Mouse (Mus musculus) stomach, embryonic 15.5 days (tissue): ENCODE results near the gene Pnrc2. TPM values are rescaled to one million over a fixed set of nuclear protein-coding genes. Genes with fewer than 3 reads are reported as not detected.

Experiments
- ATAC-seq: fragments of 200-750 bp; cut with Nextera tagmentation; 2 replicates; pipeline ENCODE4 v1.8.0; 2017; ENCODE audit warnings: low read depth, moderate number of reproducible peaks, moderate TSS enrichment; ENCODE audit not compliant: insufficient read depth, low FRiP score
- H3K27ac ChIP-seq: fragments of 300-500 bp; sonication (generic); 2 replicates; pipeline ENCODE4 v1.5.1; 2015; ENCODE audit warnings: mild to moderate bottlenecking, inconsistent platforms
- H3K27me3 ChIP-seq: fragments of 300-500 bp; sonication (generic); replicated peaks from 2 replicates; pipeline ENCODE4 v1.6.1; 2015; ENCODE audit warnings: inconsistent platforms
- H3K36me3 ChIP-seq: fragments of 300-500 bp; sonication (generic); 2 replicates; pipeline ENCODE4 v1.6.1; 2015; ENCODE audit warnings: inconsistent platforms
- H3K4me1 ChIP-seq: fragments of 300-500 bp; sonication (generic); 2 replicates; pipeline ENCODE4 v1.6.1; 2015; ENCODE audit warnings: inconsistent platforms
- H3K4me2 ChIP-seq: fragments of 300-500 bp; sonication (generic); 2 replicates; pipeline ENCODE4 v1.6.1; 2015; ENCODE audit warnings: mild to moderate bottlenecking, inconsistent platforms
- H3K4me3 ChIP-seq: fragments of 300-500 bp; sonication (generic); replicated peaks from 2 replicates; pipeline ENCODE4 v1.5.1; 2015; ENCODE audit warnings: inconsistent platforms
- H3K9ac ChIP-seq: fragments of 300-500 bp; sonication (generic); 2 replicates; pipeline ENCODE4 v1.6.1; 2015; ENCODE audit warnings: inconsistent platforms
- H3K9me3 ChIP-seq: fragments of 300-500 bp; sonication (generic); 2 replicates; pipeline ENCODE4 v1.6.1; 2016; ENCODE audit warnings: inconsistent platforms
- WGBS: fragments of 180-500 bp; shearing (Covaris S2); methylation state at CpG from one replicate; pipeline ENCODE4 v1.1.7; 2015; 5-methylcytosine and 5-hydroxymethylcytosine counted together
- polyA plus RNA-seq: library from polyadenylated mRNA; unstranded; fragments of >200 nt; fragmentation: Nextera tagmentation; extraction: Ambion mirVana; gene quantifications from 2 replicates; pipeline ENCODE4 v1.2.1, GENCODE M21; 2015

Pnrc2 gene
- 172 and 178 TPM in 2 replicates for polyA plus RNA-seq

DNA sequence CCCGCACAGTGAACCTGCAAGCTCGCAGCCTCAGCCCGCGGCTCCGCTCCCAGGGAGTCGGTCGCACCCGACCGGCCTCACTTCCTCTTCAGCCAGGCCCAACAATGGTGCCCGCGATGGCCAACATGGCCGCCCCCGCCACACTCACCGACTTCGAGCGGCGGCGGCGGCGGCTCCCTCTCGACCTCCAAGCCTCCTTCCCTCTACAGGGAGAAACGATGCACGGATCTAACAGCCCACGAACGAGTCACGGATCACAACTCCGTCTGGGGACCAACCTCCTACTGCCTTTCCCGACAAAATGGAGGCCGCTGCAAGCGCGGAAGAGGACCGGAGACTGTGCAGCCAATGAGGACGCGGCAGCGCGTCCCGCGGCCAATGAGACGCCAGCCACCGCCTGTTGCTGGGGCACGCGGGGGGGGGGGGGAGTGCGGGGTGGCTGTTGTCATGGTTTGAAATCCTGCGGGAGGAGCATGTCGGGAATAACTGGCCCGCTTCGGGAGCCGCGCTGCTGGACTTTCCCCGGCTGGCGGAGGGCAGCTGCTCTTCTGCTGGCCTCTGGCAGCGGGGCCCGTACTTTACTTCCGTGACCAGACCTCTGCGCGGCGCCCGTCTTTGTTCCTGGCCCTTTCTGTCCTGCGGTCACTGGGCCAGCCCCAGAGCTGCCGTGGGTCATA is at the start of gene Pnrc2:
Pnrc2 (minus strand) TSS at position 325 of the 677 bp plus-strand sequence.
- H3K4me2 ChIP-seq, result peak within 1 kb of the TSS; percentile 75
- under 1% methylated on average over 59 of the region's 60 CpGs for WGBS
- H3K9ac ChIP-seq, result peak within 1 kb of the TSS; percentile 76
- H3K9me3 ChIP-seq, result no peaks in the 10 kb centered on the region
- H3K27me3 ChIP-seq, result no peaks in the 10 kb centered on the region
- peak; percentile 96 for ATAC-seq
- peaks cover 36% of the 10 kb centered on the region for H3K4me1 ChIP-seq
- peak within 1 kb of the TSS; percentile 100 for H3K27ac ChIP-seq
- H3K36me3 ChIP-seq, result 0 out of 2 replicates have a peak, but pooled peaks cover 7% of the 10 kb centered on the region
- peak within 1 kb of the TSS; percentile 77 for H3K4me3 ChIP-seq

DNA sequence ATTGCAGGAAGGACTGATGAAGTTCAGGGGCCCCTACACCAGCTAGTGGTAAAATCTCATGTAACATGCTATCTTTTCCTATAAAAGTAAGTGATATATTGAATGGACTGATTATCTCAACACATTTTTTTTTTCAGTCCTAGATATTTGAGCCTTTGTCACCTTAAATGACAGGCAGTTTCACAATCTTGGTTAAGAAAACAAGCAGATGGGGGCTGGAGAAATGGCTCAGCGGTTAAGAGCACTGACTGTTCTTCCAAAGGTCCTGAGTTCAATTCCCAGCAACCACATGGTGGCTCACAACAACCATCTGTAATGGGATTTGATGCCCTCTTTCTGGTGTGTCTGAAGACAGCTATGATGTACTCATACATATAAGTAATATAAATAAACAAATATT is 48.5 kb upstream of the Pnrc2 start:
- Histone ChIP-seq H3K27ac (no peak overlapping the region), H3K9ac (no peak overlapping the region), H3K27me3 (no peaks in the 10 kb centered on the region), H3K9me3 (no peaks in the 10 kb centered on the region), H3K36me3 (peaks cover 20% of the 10 kb centered on the region), H3K4me3 (peak overlapping the region; percentile 90; the same call in 1 of the 2 replicates), H3K4me2 (peak overlapping the region; percentile 95), H3K4me1 (no peaks in the 10 kb centered on the region)
- no peak for ATAC-seq
- WGBS, result 67% methylated on average over 1 of the region's 1 CpGs

DNA sequence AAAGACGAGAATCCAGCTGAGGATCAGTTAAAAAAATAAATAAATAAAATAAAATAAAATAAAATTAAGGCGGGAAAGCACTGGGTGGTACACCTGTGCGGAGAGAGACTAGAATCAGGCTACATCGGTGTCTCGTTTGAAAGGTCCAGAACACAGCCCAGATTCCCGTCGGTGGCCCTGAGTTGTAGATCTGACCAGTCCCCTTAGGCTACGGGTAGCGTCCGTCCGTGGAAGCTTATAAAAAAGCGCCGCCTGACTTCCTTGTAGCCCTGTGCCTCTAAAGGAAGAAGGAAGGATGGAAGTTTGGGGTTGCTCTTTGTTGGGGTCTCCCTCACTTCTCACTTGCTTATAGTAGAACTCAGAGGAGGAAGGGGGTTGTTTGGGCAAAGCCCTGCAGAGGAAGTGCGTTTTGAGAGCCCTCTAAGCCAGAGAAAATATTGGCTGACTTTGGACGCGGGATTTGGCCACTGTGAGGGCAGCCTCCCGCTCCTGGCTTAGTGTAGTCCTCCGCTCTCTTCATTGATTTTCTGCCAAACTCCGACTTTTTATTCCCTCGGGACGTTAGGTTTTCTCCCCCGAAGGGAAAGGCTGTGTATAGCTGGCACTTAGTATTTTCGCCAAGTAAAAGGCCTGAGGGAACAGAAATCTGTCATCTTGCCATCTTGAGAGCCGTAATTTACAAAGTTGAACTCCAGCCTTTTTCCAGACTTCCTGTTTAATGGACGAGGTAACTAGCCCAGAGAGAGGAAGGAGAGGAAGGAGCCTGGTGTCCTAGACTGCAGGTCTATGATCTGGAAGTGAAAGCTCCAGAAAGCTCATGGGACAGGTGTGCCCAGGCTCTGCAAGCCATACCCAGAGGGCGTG is 47.8 kb upstream of the Pnrc2 start:
- peak overlapping the region; percentile 86 for H3K27ac ChIP-seq
- peak overlapping the region; percentile 77 for H3K9ac ChIP-seq
- H3K4me2 ChIP-seq, result peak overlapping the region; percentile 95
- WGBS, result 3% methylated on average over 26 of the region's 26 CpGs
- H3K27me3 ChIP-seq, result no peaks in the 10 kb centered on the region
- no peaks in the 10 kb centered on the region for H3K4me1 ChIP-seq
- peak overlapping the region; percentile 90 for H3K4me3 ChIP-seq
- no peak for ATAC-seq
- no peaks in the 10 kb centered on the region for H3K9me3 ChIP-seq
- peaks cover 18% of the 10 kb centered on the region for H3K36me3 ChIP-seq

DNA sequence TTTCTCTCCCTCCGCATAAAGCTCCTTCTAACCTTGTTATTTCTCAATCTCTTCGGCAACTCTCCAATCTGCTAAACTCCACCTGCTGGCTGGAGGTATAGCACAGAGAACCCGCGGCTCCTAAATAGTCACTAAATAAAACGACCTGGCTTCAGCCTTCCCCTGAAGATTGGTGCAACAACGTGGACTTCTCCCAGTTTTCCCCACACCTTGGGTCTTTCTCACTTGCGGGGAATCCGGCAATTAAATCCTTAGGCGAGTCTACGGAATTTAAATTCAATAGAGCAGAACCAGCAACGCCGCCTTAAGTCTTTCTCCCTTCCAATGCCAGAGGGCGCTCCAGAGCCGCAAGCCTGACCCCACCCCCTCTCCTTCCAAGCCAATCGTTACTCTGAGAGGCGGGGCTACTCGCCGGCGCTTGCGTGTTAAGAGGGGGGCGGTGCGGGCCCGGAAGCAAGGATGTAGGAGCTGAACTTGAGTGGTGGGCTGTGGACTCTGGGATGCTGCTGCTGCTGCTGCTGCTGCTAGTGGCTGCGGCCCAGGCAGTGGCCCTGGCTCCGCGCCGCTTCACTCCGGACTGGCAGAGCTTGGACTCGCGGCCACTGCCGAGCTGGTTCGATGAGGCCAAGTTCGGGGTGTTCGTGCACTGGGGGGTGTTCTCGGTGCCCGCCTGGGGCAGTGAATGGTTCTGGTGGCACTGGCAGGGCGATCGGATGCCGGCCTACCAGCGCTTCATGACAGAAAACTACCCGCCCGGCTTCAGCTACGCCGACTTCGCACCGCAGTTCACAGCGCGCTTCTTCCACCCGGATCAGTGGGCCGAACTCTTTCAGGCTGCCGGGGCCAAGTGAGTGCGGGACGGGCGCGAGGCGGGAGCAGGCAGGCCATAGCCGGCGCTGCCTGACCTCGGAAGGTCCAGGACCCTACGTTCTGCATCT is 46.9 kb upstream of the Pnrc2 start, which contains the start of gene Fuca1:
Fuca1 (plus strand) TSS at position 432 of the 938 bp plus-strand sequence.
- WGBS, result 2% methylated on average over 60 of the region's 60 CpGs
- Histone ChIP-seq H3K36me3 (peaks cover 11% of the 10 kb centered on the region), H3K9ac (peak within 1 kb of the TSS; percentile 77), H3K27me3 (no peaks in the 10 kb centered on the region), H3K4me1 (no peaks in the 10 kb centered on the region), H3K4me3 (peak within 1 kb of the TSS; percentile 90), H3K27ac (peak within 1 kb of the TSS; percentile 86), H3K9me3 (no peaks in the 10 kb centered on the region), H3K4me2 (peak within 1 kb of the TSS; percentile 95)
- ATAC-seq, result peak; percentile 91

DNA sequence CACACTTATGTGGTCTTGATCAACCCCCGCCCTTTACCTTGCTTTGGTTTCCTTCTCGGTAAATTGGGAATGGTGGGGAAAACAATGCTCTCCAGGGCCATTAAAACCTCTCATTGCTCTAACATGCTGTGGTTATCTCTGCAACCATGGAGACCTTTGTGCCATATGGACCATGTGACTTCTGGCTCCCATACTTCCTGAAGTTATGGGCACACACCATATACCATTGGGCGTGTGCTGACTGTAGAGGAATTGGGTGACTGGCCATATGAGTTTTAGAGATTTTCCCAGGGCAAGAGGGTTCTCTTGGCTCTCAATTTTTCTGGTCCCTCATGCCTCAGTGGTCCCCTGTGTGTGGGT is 45.6 kb upstream of the Pnrc2 start:
- WGBS, result 88% methylated on average over 3 of the region's 3 CpGs
- H3K4me2 ChIP-seq, result no peak overlapping the region
- no peak overlapping the region; the same call in 1 of the 2 replicates for H3K27ac ChIP-seq
- ATAC-seq, result no peak
- no peaks in the 10 kb centered on the region for H3K9me3 ChIP-seq
- H3K9ac ChIP-seq, result no peak overlapping the region
- H3K4me3 ChIP-seq, result no peak overlapping the region
- H3K36me3 ChIP-seq, result 0 out of 2 replicates have a peak, but pooled peaks cover 6% of the 10 kb centered on the region
- no peaks in the 10 kb centered on the region for H3K4me1 ChIP-seq
- H3K27me3 ChIP-seq, result no peaks in the 10 kb centered on the region

DNA sequence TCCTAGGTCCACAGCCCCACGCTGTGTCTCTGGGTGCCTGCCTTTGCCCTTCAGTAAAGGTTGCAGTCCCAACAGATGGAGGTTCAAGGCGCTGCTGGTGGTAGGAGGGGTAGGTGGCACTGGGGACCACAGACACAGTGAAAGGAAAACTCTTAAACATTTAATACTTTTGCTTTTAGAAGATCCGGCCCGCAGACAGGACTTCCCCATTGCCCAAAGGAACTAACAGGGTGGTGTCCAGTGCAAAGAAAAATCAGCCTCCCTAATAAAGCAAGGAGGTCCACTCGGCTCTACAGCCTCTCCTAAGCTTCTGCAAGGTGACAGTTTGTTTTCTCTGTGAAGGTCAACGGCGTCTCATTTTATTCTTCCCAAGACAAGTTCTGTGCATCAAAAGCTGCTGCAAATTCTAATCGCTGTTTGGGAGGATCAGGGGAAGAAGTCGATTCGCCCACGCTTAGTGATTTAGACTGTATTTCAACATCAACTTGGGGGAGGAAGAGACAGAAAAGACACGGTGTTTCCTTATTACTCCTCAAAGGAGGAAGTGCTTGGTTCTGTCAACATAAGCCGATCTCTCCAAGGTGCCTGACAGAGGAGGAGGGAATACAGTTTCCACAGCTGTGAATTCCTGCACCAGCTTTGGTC is 45.1 kb upstream of the Pnrc2 start:
- Histone ChIP-seq H3K36me3 (0 out of 2 replicates have a peak, but pooled peaks cover 6% of the 10 kb centered on the region), H3K4me1 (no peaks in the 10 kb centered on the region), H3K9me3 (no peaks in the 10 kb centered on the region), H3K9ac (no peak overlapping the region), H3K27ac (peak overlapping the region; percentile 45), H3K4me3 (no peak overlapping the region), H3K27me3 (no peaks in the 10 kb centered on the region), H3K4me2 (no peak overlapping the region)
- ATAC-seq, result no peak
- 76% methylated on average over 13 of the region's 13 CpGs for WGBS

DNA sequence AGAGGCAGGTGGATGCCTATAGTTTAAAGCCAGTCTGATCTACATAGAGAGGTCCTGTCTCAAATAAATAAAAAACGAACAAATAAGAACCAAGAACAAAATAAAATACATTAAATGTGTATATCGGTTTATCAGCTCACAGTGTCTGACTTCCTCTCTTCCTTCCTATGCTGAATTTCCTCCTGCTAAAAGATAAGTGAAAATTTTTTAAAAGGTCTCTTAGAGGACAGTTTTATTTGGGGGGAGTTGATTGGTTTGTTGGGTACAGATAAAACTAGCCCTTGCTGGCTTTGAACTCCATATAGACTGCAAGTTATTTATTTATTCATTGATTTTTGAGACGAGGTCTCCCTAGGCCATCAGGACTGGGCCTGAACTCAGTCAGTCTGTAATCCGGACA is 39.8 kb upstream of the Pnrc2 start:
- Histone ChIP-seq H3K27me3 (no peaks in the 10 kb centered on the region), H3K4me1 (no peaks in the 10 kb centered on the region), H3K27ac (no peak overlapping the region), H3K4me2 (no peak overlapping the region), H3K4me3 (no peak overlapping the region), H3K9me3 (no peaks in the 10 kb centered on the region), H3K36me3 (no peaks in the 10 kb centered on the region), H3K9ac (no peak overlapping the region)
- WGBS, result 59% methylated on average over 4 of the region's 4 CpGs
- ATAC-seq, result no peak

DNA sequence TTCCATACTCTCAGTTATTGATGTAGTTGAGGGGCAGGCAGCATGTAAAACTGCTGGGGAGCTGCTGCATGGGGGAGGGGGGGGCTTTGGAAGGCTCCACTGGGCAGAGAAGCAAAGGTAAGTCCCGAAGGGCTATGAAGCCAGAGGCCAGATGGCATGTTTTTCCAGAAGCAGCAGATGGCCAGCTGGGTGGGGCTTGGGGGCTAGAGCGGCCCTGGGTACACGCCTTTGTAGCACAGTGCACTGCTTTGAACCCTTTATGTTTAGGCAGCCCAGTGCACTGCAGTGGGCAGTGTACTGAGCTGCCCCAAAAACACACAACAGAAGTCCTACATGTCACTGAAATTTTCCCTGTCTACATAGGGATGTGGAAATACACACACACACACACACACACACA is 39.2 kb upstream of the Pnrc2 start:
- no peak for ATAC-seq
- H3K9ac ChIP-seq, result no peak overlapping the region
- no peaks in the 10 kb centered on the region for H3K9me3 ChIP-seq
- H3K27ac ChIP-seq, result no peak overlapping the region
- WGBS, result 23% methylated on average over 3 of the region's 3 CpGs
- no peaks in the 10 kb centered on the region for H3K4me1 ChIP-seq
- H3K36me3 ChIP-seq, result no peaks in the 10 kb centered on the region
- no peak overlapping the region for H3K4me2 ChIP-seq
- H3K4me3 ChIP-seq, result no peak overlapping the region
- no peaks in the 10 kb centered on the region for H3K27me3 ChIP-seq

DNA sequence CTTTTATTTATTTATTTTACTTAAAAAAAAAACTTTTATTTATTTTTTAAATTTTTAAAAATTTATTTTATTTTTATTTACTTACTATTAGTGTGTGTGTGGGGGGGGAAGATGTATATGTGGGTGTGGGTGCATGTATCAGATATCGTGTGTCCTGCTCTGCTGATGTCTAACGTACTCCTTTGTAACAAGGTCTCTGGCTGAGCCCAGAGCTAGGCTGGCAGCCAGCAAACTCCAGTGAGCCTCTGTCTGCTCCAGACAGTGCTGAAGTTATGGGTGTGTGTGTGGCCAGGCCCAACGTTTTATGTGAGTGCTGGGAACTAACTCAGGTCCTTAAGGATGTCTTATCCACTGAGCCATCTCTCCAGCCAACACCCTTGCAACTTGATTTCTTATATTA is 38.5 kb upstream of the Pnrc2 start:
- Histone ChIP-seq H3K9me3 (no peaks in the 10 kb centered on the region), H3K27me3 (no peaks in the 10 kb centered on the region), H3K36me3 (no peaks in the 10 kb centered on the region), H3K9ac (no peak overlapping the region), H3K4me1 (no peaks in the 10 kb centered on the region), H3K4me2 (no peak overlapping the region), H3K4me3 (no peak overlapping the region), H3K27ac (no peak overlapping the region)
- WGBS, result 46% methylated on average over 3 of the region's 3 CpGs
- ATAC-seq, result no peak

DNA sequence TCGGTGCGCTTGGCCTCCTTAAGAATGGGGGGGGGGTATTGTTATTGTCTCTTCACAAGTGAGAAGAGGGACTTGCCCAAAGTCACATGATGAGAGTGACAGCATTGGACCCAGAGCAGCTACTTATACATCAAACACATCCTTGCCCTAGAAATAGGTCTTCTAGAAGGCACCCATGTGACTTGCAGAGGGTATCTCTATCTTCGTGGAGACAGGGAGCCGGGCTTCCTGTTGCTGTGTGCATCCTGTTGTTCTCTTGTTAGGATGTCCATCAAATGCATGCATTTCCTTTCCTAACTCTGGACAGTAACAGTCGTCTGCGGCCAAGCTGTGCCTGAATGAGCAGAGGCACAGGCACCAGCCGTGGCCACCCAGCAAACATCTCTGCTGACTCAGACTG is 37.9 kb upstream of the Pnrc2 start:
- no peak overlapping the region for H3K4me3 ChIP-seq
- WGBS, result 60% methylated on average over 7 of the region's 7 CpGs
- H3K4me1 ChIP-seq, result no peaks in the 10 kb centered on the region
- H3K4me2 ChIP-seq, result no peak overlapping the region
- no peaks in the 10 kb centered on the region for H3K27me3 ChIP-seq
- H3K9me3 ChIP-seq, result no peaks in the 10 kb centered on the region
- H3K36me3 ChIP-seq, result no peaks in the 10 kb centered on the region
- peak overlapping the region; percentile 16; the same call in 1 of the 2 replicates for H3K27ac ChIP-seq
- H3K9ac ChIP-seq, result no peak overlapping the region
- ATAC-seq, result no peak
